Mouse (Mus musculus): ENCODE data around the gene Adgrv1.

DNA sequence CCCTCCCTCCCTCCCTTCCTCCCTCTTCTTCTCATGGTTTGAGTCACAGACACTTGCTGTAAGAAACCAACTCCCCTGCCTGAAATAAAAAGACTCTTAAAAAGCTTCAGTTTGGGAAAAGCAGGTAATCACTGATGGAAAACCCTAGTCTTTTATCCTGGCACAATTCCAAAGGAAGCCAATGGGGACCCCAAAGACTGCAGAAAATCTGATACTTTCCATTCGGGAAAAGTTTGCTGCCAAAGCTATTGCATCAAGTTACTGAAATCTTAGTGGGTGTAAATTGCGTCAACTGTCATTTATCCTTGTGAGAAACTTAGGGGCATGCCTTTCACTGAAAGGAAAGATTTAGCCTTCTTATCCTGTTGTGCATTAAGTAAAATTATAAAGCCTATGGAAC, 398.9 kb downstream of the Adgrv1 start:
- no peak for TF ChIP-seq CTCF (IDR thresholded peaks at IDR 0.05; ENCODE audit: low read depth)
- TF ChIP-seq EP300 (IDR thresholded peaks at IDR 0.05; ENCODE audit: low read depth): no peak
